Mouse (Mus musculus): ENCODE data around the gene Ddit4. TPM values are rescaled to one million over a fixed set of nuclear protein-coding genes. Genes with fewer than 3 reads are reported as not detected.

Gene Ddit4
- total and polyA plus RNA-seq, 2 experiments from 2014 or later, result 56.9 to 76.6 TPM

GRCm38 (mm10) chr10:59950716-59951191 lies 880 bp downstream of the Ddit4 start:
- no peaks in the 10 kb centered on the region for H3K36me3 ChIP-seq (ENCODE audit: insufficient read depth, low read length)
- H3K4me1 ChIP-seq (ENCODE audit: insufficient read depth, low read length), result no peaks in the 10 kb centered on the region
- H3K9ac ChIP-seq (replicated peaks; ENCODE audit: low read length), result peak overlapping the region; percentile 94
- peak; percentile 79 for TF ChIP-seq CTCF (IDR thresholded peaks at IDR 0.05; ENCODE audit: low read depth)
- WGBS, result under 1% methylated on average over 23 of the region's 23 CpGs
- no peaks in the 10 kb centered on the region for H3K27me3 ChIP-seq (ENCODE audit: insufficient read depth, low read length)
- H3K4me2 ChIP-seq (ENCODE audit: low read depth, low read length), result peak overlapping the region; percentile 95
- DNase-seq (ENCODE audit: low spot score) (peak; percentile 90), ATAC-seq (peak; percentile 51)
- no peaks in the 10 kb centered on the region for H3K9me3 ChIP-seq (ENCODE audit: low read length)
- H3K4me3 ChIP-seq (ENCODE audit: low read length), result peak overlapping the region; percentile 86
- H3K27ac ChIP-seq, result peak overlapping the region; percentile 98

GRCm38 (mm10) chr10:59949783-59950605 lies 1.6 kb downstream of the Ddit4 start:
- ATAC-seq (no peak), DNase-seq (ENCODE audit: low spot score) (no peak)
- no peaks in the 10 kb centered on the region for H3K9me3 ChIP-seq (ENCODE audit: low read length)
- peak overlapping the region; percentile 86 for H3K4me3 ChIP-seq (ENCODE audit: low read length)
- H3K27ac ChIP-seq, result peak overlapping the region; percentile 98
- H3K4me2 ChIP-seq (ENCODE audit: low read depth, low read length), result peak overlapping the region; percentile 95
- no peaks in the 10 kb centered on the region for H3K36me3 ChIP-seq (ENCODE audit: insufficient read depth, low read length)
- H3K4me1 ChIP-seq (ENCODE audit: insufficient read depth, low read length), result no peaks in the 10 kb centered on the region
- H3K27me3 ChIP-seq (ENCODE audit: insufficient read depth, low read length), result no peaks in the 10 kb centered on the region
- WGBS, result 26% methylated on average over 15 of the region's 15 CpGs
- peak overlapping the region; percentile 94 for H3K9ac ChIP-seq (replicated peaks; ENCODE audit: low read length)
- no peak for TF ChIP-seq CTCF (IDR thresholded peaks at IDR 0.05; ENCODE audit: low read depth)

- TF ChIP-seq CTCF (IDR thresholded peaks at IDR 0.05; ENCODE audit: low read depth), result no peak
- no peaks in the 10 kb centered on the region for H3K36me3 ChIP-seq (ENCODE audit: insufficient read depth, low read length)
- H3K27me3 ChIP-seq (ENCODE audit: insufficient read depth, low read length), result no peaks in the 10 kb centered on the region
- H3K4me3 ChIP-seq (ENCODE audit: low read length), result peak overlapping the region; percentile 86
- peak overlapping the region; percentile 94; the same call in 1 of the 2 replicates for H3K9ac ChIP-seq (replicated peaks; ENCODE audit: low read length)
- no peaks in the 10 kb centered on the region for H3K9me3 ChIP-seq (ENCODE audit: low read length)
- H3K4me2 ChIP-seq (ENCODE audit: low read depth, low read length), result peak overlapping the region; percentile 95
- H3K27ac ChIP-seq, result peak overlapping the region; percentile 98; the same call in 1 of the 2 replicates
- H3K4me1 ChIP-seq (ENCODE audit: insufficient read depth, low read length), result no peaks in the 10 kb centered on the region
- no peak for ATAC-seq
- WGBS, result 63% methylated on average over 1 of the region's 1 CpGs
- DNase-seq (ENCODE audit: low spot score), result no peak
Measured at GRCm38 (mm10) chr10:59949255-59949648, 2.4 kb downstream of the Ddit4 start.

- Histone ChIP-seq H3K9me3 (ENCODE audit: low read length) (no peaks in the 10 kb centered on the region), H3K4me3 (ENCODE audit: low read length) (peak overlapping the region; percentile 86; the same call in 1 of the 2 replicates), H3K4me2 (ENCODE audit: low read depth, low read length) (peak overlapping the region; percentile 95), H3K4me1 (ENCODE audit: insufficient read depth, low read length) (no peaks in the 10 kb centered on the region), H3K36me3 (ENCODE audit: insufficient read depth, low read length) (no peaks in the 10 kb centered on the region), H3K27me3 (ENCODE audit: insufficient read depth, low read length) (no peaks in the 10 kb centered on the region), H3K9ac (replicated peaks; ENCODE audit: low read length) (no peak overlapping the region), H3K27ac (peak overlapping the region; percentile 98)
- no peak for DNase-seq (ENCODE audit: low spot score)
- 50% methylated on average over 6 of the region's 6 CpGs for WGBS
- TF ChIP-seq CTCF (IDR thresholded peaks at IDR 0.05; ENCODE audit: low read depth), result no peak
- no peak for ATAC-seq
Measured at GRCm38 (mm10) chr10:59948363-59949254, 3.0 kb downstream of the Ddit4 start.

GRCm38 (mm10) chr10:59947296-59948073 lies 4.1 kb downstream of the Ddit4 start:
- no peaks in the 10 kb centered on the region for H3K9me3 ChIP-seq (ENCODE audit: low read length)
- WGBS, result 67% methylated on average over 7 of the region's 7 CpGs
- H3K4me3 ChIP-seq (ENCODE audit: low read length), result no peak overlapping the region
- no peak overlapping the region for H3K4me2 ChIP-seq (ENCODE audit: low read depth, low read length)
- ATAC-seq, result no peak
- no peaks in the 10 kb centered on the region for H3K27me3 ChIP-seq (ENCODE audit: insufficient read depth, low read length)
- H3K4me1 ChIP-seq (ENCODE audit: insufficient read depth, low read length), result peaks cover 8% of the 10 kb centered on the region
- TF ChIP-seq CTCF (IDR thresholded peaks at IDR 0.05; ENCODE audit: low read depth), result no peak
- DNase-seq (ENCODE audit: low spot score), result no peak
- no peaks in the 10 kb centered on the region for H3K36me3 ChIP-seq (ENCODE audit: insufficient read depth, low read length)
- H3K27ac ChIP-seq, result peak overlapping the region; percentile 42; the same call in 1 of the 2 replicates
- no peak overlapping the region for H3K9ac ChIP-seq (replicated peaks; ENCODE audit: low read length)

GRCm38 (mm10) chr10:59946362-59946761 lies 5.3 kb downstream of the Ddit4 start:
- Histone ChIP-seq H3K4me3 (ENCODE audit: low read length) (no peak overlapping the region), H3K4me2 (ENCODE audit: low read depth, low read length) (no peak overlapping the region), H3K9ac (replicated peaks; ENCODE audit: low read length) (no peak overlapping the region), H3K4me1 (ENCODE audit: insufficient read depth, low read length) (peaks cover 15% of the 10 kb centered on the region), H3K27me3 (ENCODE audit: insufficient read depth, low read length) (no peaks in the 10 kb centered on the region), H3K9me3 (ENCODE audit: low read length) (no peaks in the 10 kb centered on the region), H3K36me3 (ENCODE audit: insufficient read depth, low read length) (no peaks in the 10 kb centered on the region), H3K27ac (no peak overlapping the region)
- no peak for TF ChIP-seq CTCF (IDR thresholded peaks at IDR 0.05; ENCODE audit: low read depth)
- DNase-seq (ENCODE audit: low spot score) (no peak), ATAC-seq (no peak)
- WGBS, result 91% methylated on average over 5 of the region's 5 CpGs

Measured in hindbrain, postnatal 0 days (tissue).